Mouse (Mus musculus) embryonic facial prominence, embryonic 10.5 days (tissue): ENCODE measurements at regions not wholly inside any gene's neighbourhood (a gene's known extent, or its start where the extent isn't known, plus 50 kb on each side); places are given as distances from the start of the nearest gene placed in this dataset.

Experiments used
- DNase-seq: peaks from one replicate; pipeline ENCODE4 v3.0.0-alpha.2; 2017; ENCODE audit warnings: low spot score
- H3K27ac ChIP-seq: fragments of 300-500 bp; sonication (generic); replicated peaks from 2 replicates; pipeline ENCODE4 v1.5.1; 2016; ENCODE audit warnings: mild to moderate bottlenecking
- H3K27me3 ChIP-seq: fragments of 300-500 bp; sonication (generic); replicated peaks from 2 replicates; pipeline ENCODE4 v1.6.1; 2016; ENCODE audit warnings: low read depth, mild to moderate bottlenecking; ENCODE audit not compliant: poor library complexity, severe bottlenecking
- H3K36me3 ChIP-seq: fragments of 300-500 bp; sonication (generic); replicated peaks from 2 replicates; pipeline ENCODE4 v1.6.1; 2016; ENCODE audit warnings: mild to moderate bottlenecking, moderate library complexity
- H3K4me1 ChIP-seq: fragments of 300-500 bp; sonication (generic); 2 replicates; pipeline ENCODE4 v1.6.1; 2016
- H3K4me3 ChIP-seq: fragments of 300-500 bp; sonication (generic); 2 replicates; pipeline ENCODE4 v1.5.1; 2016; ENCODE audit warnings: mild to moderate bottlenecking, moderate library complexity
- H3K9me3 ChIP-seq: fragments of 300-500 bp; sonication (generic); 2 replicates; pipeline ENCODE4 v1.6.1; 2016; ENCODE audit warnings: mild to moderate bottlenecking
- WGBS: fragments of 180-500 bp; shearing (Covaris S2); methylation state at CpG from one replicate; pipeline ENCODE4 v1.1.7; 2016; 5-methylcytosine and 5-hydroxymethylcytosine counted together

DNA sequence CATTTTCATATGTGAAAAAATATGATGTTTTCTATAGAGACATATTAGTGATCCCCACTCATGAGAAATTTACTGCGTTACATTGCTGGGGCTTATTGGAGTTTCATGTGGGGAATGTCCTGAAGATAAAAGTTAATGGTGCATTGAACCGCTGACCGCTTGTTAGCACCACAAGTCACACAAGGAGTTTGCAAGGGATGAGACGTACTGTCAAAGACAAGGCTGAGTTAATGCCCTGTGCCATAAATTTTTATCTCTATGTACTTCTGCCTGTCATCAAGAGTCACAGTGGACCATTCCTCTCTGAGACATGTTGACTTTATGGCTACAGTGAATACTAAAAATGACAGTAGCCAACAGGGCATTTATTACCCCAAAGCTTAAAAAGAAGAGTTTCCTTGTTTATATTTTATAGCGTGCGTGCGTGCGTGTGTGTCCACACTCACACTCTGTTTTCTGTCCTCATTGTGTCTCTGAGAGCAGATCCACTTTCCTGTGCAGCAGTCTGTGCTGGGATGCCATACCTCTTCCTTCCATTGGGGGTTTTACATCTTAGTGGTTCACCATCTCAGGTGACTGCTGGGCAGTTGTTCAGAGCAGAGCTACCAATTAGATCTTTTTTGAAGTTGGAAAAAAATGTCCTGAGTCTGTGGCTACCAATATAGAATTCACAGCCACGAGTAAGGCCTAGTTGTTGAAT, 451.4 kb downstream of the 1700129C05Rik start:
- Histone ChIP-seq H3K27me3 (no peaks in the 10 kb centered on the region), H3K36me3 (no peaks in the 10 kb centered on the region), H3K4me1 (no peaks in the 10 kb centered on the region), H3K4me3 (no peak overlapping the region), H3K9me3 (no peaks in the 10 kb centered on the region), H3K27ac (no peak overlapping the region)
- 93% methylated on average over 9 of the region's 9 CpGs for WGBS
- DNase-seq: no peak

GRCm38 (mm10) chr14:58687814-58688213, 454.9 kb downstream of the 1700129C05Rik start:
- Histone ChIP-seq H3K36me3 (no peaks in the 10 kb centered on the region), H3K4me1 (no peaks in the 10 kb centered on the region), H3K4me3 (no peak overlapping the region), H3K9me3 (no peaks in the 10 kb centered on the region), H3K27ac (no peak overlapping the region), H3K27me3 (no peaks in the 10 kb centered on the region)
- WGBS: 85% methylated on average over 4 of the region's 4 CpGs
- DNase-seq: no peak

- DNase-seq: no peak
- H3K9me3 ChIP-seq: no peaks in the 10 kb centered on the region
- H3K27ac ChIP-seq: no peak overlapping the region
- H3K27me3 ChIP-seq: no peaks in the 10 kb centered on the region
- H3K4me3 ChIP-seq: no peak overlapping the region
- H3K4me1 ChIP-seq: peaks cover 17% of the 10 kb centered on the region
- WGBS: 88% methylated on average over 6 of the region's 6 CpGs
- no peaks in the 10 kb centered on the region for H3K36me3 ChIP-seq
Measured at GRCm38 (mm10) chr14:58678781-58679180, 463.9 kb downstream of the 1700129C05Rik start.

- Histone ChIP-seq H3K36me3 (no peaks in the 10 kb centered on the region), H3K4me3 (no peak overlapping the region), H3K27ac (no peak overlapping the region), H3K27me3 (no peaks in the 10 kb centered on the region), H3K9me3 (no peaks in the 10 kb centered on the region), H3K4me1 (peaks cover 17% of the 10 kb centered on the region)
- DNase-seq: peak; percentile 29
- 56% methylated on average over 11 of the region's 11 CpGs for WGBS
Measured at GRCm38 (mm10) chr14:58678126-58678656, 464.5 kb downstream of the 1700129C05Rik start.

GRCm38 (mm10) chr14:58675146-58675545, 467.5 kb downstream of the 1700129C05Rik start:
- Histone ChIP-seq H3K9me3 (no peaks in the 10 kb centered on the region), H3K27me3 (no peaks in the 10 kb centered on the region), H3K27ac (no peak overlapping the region), H3K4me3 (no peak overlapping the region), H3K36me3 (no peaks in the 10 kb centered on the region), H3K4me1 (peaks cover 17% of the 10 kb centered on the region)
- 75% methylated on average over 3 of the region's 3 CpGs for WGBS
- no peak for DNase-seq

- peaks cover 10% of the 10 kb centered on the region for H3K4me1 ChIP-seq
- H3K27ac ChIP-seq: peak overlapping the region; percentile 48
- WGBS: 32% methylated on average over 1 of the region's 1 CpGs
- no peaks in the 10 kb centered on the region for H3K27me3 ChIP-seq
- no peak for DNase-seq
- no peaks in the 10 kb centered on the region for H3K36me3 ChIP-seq
- no peaks in the 10 kb centered on the region for H3K9me3 ChIP-seq
- no peak overlapping the region for H3K4me3 ChIP-seq
Measured at GRCm38 (mm10) chr14:58663946-58664345, 478.7 kb downstream of the 1700129C05Rik start.

DNA sequence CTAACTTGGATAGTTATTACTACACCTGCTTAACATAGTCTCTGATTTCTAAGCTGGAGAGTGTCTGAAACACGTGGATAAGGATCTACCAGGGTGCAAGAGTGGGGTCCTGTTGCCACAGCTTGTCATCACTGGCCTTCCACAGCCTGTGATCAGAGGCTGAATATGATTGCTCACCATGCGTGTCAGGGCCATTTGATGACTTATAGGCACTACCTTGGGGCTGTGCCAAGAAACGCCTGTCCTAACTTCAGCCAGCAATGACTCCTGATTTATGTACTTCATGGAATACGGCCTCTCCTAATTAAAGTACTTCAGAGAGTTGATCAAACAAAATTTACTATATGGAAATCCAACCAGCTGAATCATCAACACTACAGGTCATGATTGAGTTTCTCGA, 480.1 kb downstream of the 1700129C05Rik start:
- no peaks in the 10 kb centered on the region for H3K27me3 ChIP-seq
- H3K9me3 ChIP-seq: no peaks in the 10 kb centered on the region
- no peak for DNase-seq
- no peaks in the 10 kb centered on the region for H3K36me3 ChIP-seq
- H3K27ac ChIP-seq: no peak overlapping the region
- H3K4me1 ChIP-seq: peaks cover 15% of the 10 kb centered on the region
- no peak overlapping the region for H3K4me3 ChIP-seq
- WGBS: 88% methylated on average over 5 of the region's 5 CpGs

GRCm38 (mm10) chr14:58661416-58661815, 481.3 kb downstream of the 1700129C05Rik start:
- Histone ChIP-seq H3K4me1 (peaks cover 27% of the 10 kb centered on the region), H3K36me3 (no peaks in the 10 kb centered on the region), H3K9me3 (no peaks in the 10 kb centered on the region), H3K4me3 (no peak overlapping the region), H3K27me3 (no peaks in the 10 kb centered on the region), H3K27ac (no peak overlapping the region)
- no peak for DNase-seq
- WGBS: 84% methylated on average over 3 of the region's 3 CpGs

- no peak for DNase-seq
- H3K27me3 ChIP-seq: 0 out of 2 replicates have a peak, but pooled peaks cover 4% of the 10 kb centered on the region
- H3K4me1 ChIP-seq: peaks cover 31% of the 10 kb centered on the region
- WGBS: 61% methylated on average over 2 of the region's 2 CpGs
- H3K4me3 ChIP-seq: no peak overlapping the region
- no peaks in the 10 kb centered on the region for H3K36me3 ChIP-seq
- peak overlapping the region; percentile 78 for H3K27ac ChIP-seq
- H3K9me3 ChIP-seq: no peaks in the 10 kb centered on the region
Measured at GRCm38 (mm10) chr14:58657263-58657662, 485.4 kb downstream of the 1700129C05Rik start.

DNA sequence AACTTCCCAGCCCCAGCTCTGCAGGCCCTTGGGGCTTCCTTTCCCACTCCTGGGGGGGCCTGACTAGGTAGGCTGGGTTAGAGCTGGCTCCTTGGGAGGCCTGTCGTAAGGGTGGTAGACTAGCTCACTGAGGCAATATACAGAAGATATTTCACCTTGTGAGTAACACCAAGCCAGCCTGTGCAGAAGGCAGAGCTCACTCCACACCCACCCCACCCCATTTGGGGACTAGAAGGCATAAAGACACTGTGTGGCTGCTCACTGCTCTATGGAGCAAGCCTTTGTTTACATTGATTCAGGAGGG, 485.8 kb downstream of the 1700129C05Rik start:
- H3K27me3 ChIP-seq: 0 out of 2 replicates have a peak, but pooled peaks cover 4% of the 10 kb centered on the region
- peak overlapping the region; percentile 78 for H3K27ac ChIP-seq
- 7% methylated on average over 1 of the region's 1 CpGs for WGBS
- H3K4me1 ChIP-seq: peaks cover 33% of the 10 kb centered on the region
- H3K36me3 ChIP-seq: no peaks in the 10 kb centered on the region
- H3K9me3 ChIP-seq: no peaks in the 10 kb centered on the region
- peak; percentile 60 for DNase-seq
- no peak overlapping the region for H3K4me3 ChIP-seq

DNA sequence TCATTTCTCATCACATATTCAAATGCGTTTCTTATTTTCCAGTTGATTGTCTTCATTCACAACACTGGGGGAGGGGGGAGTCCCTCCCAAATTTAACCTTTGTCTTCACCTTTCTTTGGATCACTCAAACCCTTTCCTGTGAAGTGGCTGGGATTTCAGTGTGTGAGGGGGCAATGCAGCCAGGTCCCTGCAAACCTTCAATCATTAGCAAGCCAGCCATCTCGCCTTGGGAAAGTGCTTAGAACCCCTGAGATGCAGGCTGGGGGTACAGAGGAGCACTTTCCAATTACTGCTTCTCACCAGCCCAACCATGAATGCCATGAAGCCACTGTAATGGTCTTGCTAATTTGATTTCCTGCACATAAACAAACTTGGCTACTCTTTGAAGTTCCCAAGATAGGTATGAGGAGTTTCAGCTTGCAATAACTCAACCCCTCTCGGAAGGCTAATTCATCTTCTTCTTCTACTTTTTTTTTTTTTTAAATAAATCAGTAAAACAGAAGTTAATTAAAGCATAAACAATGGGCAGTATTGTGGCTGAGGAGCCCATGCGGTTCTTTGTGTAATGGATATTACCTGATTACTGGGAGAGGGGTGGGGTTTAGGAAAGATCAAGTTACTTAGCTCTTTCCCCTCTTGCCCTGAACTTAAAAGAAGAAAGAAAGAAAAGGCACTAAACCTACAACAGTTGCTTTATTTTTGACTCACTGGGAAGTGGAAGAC, 486.3 kb downstream of the 1700129C05Rik start:
- WGBS: 6% methylated on average over 4 of the region's 4 CpGs
- H3K27me3 ChIP-seq: 0 out of 2 replicates have a peak, but pooled peaks cover 4% of the 10 kb centered on the region
- peak; percentile 26 for DNase-seq
- H3K9me3 ChIP-seq: no peaks in the 10 kb centered on the region
- no peak overlapping the region for H3K4me3 ChIP-seq
- H3K36me3 ChIP-seq: no peaks in the 10 kb centered on the region
- peak overlapping the region; percentile 78 for H3K27ac ChIP-seq
- H3K4me1 ChIP-seq: peaks cover 38% of the 10 kb centered on the region

- WGBS: 94% methylated on average over 1 of the region's 1 CpGs
- no peak for DNase-seq
- H3K4me1 ChIP-seq: peaks cover 47% of the 10 kb centered on the region
- H3K36me3 ChIP-seq: no peaks in the 10 kb centered on the region
- H3K4me3 ChIP-seq: no peak overlapping the region
- no peaks in the 10 kb centered on the region for H3K9me3 ChIP-seq
- 0 out of 2 replicates have a peak, but pooled peaks cover 4% of the 10 kb centered on the region for H3K27me3 ChIP-seq
- H3K27ac ChIP-seq: no peak overlapping the region
Measured at GRCm38 (mm10) chr14:58653026-58653425, 489.7 kb downstream of the 1700129C05Rik start.

DNA sequence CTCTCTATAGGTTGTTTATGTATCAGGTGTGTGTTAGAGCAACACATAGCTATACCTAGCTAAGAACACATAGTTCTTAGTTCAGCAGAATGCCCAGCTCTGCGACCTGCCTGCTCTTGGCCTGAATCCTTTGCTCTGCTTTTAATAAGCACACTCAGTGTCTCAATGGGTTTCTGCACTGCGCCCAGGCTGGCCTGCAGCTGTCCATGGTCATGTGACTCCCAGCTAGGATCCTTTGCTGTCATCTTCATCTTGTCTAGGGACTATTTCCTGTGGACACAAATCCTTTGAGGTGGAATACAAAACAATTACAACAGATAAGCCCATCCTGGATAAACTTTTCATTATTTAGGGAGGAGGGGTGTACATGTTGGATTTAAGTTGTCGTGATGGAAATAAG, 490.7 kb downstream of the 1700129C05Rik start:
- no peak overlapping the region for H3K27ac ChIP-seq
- no peaks in the 10 kb centered on the region for H3K9me3 ChIP-seq
- 0 out of 2 replicates have a peak, but pooled peaks cover 4% of the 10 kb centered on the region for H3K27me3 ChIP-seq
- H3K4me3 ChIP-seq: no peak overlapping the region
- peaks cover 37% of the 10 kb centered on the region for H3K4me1 ChIP-seq
- H3K36me3 ChIP-seq: no peaks in the 10 kb centered on the region
- 79% methylated on average over 3 of the region's 3 CpGs for WGBS
- no peak for DNase-seq
